Mouse (Mus musculus): ENCODE measurements around the gene Rnf38.

Gene Rnf38

DNA sequence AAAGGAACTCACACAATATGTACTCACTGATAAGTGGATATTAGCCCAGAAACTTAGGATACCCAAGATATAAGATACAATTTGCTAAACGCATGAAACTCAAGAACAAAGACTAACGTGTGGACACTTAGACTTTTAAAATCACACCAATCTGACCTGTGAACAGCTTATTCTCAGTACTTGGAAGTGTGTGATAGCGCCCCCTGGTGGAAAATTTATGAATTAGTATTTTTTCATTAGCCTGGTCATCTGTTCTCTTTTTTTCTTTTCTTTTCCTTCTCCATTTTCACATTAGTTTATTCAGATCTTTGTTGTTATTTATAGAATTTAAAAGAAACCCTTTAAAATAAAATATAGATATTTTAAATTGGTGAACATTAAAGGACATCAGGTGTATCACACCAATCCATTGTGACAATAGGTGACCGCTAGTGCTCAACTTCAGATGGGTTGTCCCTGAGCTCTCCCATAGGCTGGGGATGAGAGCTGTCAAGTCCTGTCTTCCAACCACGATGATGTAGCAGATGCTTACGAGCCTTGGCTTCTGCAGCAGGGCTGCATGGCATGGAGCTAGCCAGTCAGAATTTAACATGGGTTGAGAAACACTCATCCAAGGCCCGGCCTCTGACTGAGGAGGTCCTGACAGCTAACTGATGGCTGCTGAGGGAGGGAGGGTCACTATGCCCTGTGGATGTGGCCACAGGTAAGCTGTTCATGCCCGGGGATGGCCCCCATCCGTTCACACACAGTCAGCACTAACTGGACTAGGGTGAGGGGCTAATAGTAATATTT lies 114.0 kb downstream of the Rnf38 start:
- peak; percentile 72 for DNase-seq (ENCODE audit: low read depth, low spot score)

DNA sequence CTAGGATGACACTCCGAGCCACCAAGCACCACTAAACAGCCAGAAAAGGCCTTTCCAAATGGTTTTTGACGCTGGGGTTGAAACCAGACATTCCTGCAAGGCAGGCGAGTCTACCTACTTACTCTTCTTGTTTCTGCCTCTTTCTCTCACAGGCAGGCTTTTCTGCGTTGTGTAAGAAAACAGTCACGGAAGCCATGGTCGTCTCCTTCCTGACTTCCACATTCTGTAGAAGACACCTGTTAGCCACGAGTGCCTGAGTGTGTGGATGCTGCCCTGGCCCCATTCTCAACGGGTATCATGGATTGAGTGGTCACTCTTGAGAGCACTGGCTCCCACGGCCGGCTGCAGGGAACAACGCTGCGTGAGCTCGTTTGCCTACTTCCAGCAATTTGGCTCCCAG lies 118.5 kb downstream of the Rnf38 start:
- DNase-seq (ENCODE audit: low read depth, low spot score) = no peak

DNA sequence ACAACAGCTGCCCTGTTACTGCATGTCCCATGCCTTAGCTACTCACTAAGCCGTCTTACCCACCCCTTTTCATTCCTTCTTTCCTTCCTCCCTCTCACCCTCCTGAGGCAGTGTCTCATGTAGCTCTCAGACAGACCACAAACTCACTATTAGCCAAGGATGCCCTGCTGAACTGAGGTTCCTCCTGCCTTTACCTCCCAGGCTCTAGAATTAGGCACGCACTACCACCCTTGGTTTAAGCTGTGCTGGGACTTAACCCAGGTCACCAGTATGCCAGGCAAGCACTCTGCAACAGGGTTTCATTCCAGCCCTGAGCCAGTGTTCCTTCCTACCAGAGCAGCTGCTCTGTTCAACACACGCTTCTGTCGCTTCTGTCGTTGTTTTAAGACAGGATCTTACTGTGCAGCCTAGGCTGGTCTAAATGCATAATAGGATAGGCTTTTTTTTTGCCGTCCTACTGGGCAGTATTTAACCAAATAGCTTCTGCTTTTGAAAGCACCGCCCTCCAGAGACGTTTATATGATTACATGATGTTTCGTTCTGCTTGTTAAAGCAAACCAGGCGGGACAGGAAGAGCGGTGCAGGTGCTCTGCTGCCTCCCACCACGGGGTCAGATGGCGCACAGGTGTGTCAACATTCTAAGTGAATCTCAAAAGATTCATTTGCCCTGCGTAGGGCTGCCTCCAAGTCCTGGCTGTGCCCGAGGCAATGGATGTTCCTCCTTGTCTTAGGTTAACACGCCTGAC lies 120.0 kb downstream of the Rnf38 start:
- peak; percentile 85 for DNase-seq (ENCODE audit: low read depth, low spot score)

DNA sequence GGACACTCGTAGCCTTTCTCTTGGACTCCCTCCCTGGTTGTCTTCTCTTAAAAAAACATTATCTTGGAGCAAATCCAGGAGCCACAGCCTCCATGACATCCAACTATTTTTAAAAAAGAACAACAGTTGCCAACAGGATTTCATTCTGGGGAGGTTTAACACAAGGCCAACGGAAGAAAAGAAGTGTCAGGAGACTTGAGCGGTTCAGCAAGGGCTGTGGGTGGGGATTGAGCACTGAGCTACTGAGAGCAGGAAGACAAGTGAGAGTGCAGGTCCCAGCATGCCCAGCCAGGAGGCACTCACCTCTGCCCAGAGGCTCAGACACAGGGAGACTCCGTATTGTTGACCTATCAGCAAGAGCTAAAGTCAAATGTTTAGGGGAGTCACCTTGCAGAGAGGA lies 120.8 kb downstream of the Rnf38 start:
- DNase-seq (ENCODE audit: low read depth, low spot score) = peak; percentile 41

DNA sequence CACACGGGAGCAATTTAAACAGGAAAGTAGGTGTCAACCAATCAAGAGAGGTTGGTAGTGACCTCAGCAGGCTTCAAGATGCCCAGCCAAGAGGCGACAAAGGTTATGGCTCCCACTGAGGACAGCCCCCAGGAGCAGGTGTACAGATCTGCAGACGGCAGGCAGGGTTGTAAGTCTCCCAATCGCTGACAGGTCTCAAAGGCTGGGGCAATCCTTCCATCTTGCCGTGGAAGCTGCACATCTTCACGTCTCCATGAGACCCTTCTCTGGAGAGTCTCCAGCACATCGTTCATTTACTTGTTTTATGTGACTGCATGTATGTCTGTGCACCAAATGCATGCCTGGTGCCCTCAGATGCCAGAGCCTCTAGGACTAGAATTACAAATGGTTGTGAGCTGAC lies 122.8 kb downstream of the Rnf38 start:
- no peak for DNase-seq (ENCODE audit: low read depth, low spot score)

DNA sequence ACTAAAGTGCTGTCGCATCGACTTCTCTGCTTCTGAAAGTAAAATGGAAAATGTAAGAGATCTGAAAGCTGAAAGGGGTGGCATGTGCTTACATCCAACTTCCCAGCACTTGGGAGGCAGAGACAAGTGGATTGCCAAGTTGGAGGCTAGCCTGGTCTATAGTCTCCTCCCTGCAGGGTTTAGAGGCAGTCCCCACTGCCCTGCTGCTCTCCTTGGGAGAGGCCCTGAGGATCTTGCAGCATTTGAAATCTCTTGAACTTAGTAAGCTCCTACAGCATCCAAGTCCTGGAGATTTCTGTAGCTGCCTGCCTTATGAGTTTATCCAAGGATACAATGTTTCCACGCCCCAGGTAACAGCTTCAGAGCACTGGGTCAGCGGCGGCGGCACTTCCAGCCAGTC lies 125.3 kb downstream of the Rnf38 start:
- no peak for DNase-seq (ENCODE audit: low read depth, low spot score)

DNA sequence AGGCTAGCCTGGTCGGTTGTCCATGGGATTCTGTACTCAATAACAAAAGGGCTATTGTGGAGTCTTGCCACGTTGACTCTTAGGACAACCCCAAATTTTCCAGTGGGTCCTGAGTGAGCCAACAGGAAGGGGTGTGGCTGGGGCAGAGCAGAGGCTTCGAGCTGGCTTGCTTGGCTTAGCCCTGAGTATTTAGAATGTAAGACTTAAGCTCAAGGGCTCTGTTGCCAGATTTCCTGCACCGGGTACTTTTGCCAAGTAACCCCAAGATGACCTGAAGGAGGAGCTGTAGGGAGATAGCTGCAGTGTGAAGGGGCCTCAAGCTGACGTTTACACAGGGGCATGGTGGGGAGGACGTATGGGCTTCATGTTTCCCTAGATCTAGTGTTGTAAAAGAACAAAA lies 126.2 kb downstream of the Rnf38 start:
- no peak for DNase-seq (ENCODE audit: low read depth, low spot score)

DNA sequence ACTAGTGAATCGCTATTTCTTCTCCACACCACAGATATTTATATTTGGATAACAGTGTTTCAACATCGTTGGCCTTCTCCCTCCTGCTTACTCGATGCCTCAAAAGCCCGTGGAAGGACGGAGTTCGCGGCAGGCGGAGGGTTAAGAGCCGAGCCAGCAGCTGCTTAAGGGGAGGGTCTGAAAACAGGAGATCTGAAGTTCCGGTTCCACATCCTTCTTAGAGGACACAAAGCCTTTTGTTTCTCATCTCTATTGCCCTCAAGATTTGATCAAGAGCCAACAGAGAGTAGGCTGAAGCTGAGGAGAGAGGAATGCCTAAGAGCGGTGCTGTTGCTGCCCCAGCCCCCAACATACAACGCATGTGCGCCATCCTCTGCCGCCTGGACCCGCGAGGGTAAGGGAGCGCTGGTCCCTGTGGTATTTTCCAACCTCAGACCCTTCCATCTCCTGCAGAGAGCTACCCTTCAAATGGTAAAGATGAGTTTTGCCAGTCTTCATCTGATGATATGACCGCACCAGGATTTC lies 127.2 kb downstream of the Rnf38 start:
- DNase-seq (ENCODE audit: low read depth, low spot score) = peak; percentile 55

DNA sequence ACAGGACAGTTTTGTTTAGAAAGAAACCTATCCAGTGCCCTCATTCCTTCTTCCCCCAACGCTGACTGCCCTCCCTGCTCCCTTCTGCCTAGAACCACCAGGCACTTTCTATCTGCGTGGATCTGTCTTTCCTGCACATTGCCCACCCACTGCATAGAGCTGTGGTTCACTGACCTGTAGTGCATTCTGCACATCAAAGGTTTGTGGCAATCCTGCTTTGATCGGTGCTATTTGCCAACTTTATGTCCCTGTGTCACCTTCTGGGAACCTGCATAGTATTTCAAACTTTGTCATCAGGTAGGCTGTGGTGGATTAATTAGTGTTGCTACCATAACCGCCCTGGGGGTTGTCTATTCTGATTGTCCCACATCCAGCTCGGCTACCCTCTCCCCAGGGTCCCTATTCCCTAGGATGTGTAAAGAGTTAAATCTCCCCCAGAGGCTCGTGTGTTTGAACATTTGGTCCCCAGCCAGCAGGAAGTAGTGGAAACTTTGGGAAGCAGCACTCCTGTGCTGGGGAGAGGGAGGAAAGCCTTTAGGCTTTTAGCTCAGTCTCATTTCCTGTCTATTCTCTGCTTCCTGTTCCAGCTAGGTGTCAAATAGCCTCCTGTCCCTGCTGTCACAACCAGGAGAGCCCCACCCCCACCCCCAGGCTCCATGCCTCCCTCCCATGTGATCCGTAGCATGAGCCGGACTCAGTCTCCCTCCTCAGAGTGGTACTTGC lies 129.2 kb downstream of the Rnf38 start:
- no peak for DNase-seq (ENCODE audit: low read depth, low spot score)

DNA sequence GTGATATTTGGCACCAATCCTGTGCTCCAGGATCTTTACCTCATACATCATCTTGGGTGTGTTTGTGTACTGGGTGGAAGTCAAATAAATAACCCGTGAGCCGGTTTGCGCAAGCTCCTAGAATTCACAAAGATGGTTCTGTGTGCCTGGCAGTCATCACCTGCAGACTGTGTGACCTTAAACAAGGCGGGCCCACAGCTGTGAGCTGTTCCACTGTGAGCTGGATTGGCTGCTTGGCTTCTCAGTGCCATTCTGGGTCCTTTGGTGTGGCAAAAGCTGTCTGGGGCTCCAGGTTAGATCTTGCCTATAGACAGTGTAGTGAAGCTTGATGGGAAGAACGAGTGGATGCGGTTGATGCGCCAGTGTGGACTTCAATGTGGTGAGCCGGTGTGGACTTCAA lies 130.0 kb downstream of the Rnf38 start:
- no peak for DNase-seq (ENCODE audit: low read depth, low spot score)

DNA sequence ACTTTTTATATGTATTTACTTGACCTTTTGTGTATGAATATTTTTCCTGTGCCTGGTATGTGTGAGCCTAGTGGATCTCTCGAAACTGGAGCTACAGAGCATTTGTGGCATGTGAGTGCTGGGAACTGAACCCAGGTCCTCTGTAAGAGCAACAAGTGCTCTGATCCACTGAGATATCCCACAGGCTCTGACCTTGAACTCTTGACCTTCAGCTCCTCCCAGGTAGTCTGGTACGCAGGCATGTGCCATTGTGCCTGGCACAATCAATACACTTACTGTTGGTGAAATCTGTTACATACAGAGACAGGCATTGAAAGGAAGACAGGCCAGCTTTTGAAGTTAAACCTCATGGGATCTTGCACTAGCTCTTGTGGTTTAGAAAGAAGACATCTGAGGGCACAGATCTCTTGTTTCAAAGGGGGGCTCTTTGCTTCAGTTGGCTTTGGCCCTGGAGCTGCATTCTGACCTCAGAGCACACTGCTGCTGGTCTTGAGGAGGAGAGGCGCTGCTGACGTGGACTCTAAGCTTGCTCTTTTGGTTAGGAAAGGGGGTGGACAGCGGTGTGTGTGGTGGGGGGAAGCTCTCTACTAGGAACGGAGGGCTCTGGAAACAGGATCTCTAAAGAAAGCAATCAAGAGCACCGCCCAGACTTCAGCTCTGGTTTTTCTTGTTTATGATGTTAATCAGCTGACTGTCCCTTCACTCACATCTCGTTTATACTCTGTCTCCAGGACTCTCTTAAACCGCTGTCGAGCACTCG lies 135.8 kb downstream of the Rnf38 start:
- DNase-seq (ENCODE audit: low read depth, low spot score) = no peak

DNA sequence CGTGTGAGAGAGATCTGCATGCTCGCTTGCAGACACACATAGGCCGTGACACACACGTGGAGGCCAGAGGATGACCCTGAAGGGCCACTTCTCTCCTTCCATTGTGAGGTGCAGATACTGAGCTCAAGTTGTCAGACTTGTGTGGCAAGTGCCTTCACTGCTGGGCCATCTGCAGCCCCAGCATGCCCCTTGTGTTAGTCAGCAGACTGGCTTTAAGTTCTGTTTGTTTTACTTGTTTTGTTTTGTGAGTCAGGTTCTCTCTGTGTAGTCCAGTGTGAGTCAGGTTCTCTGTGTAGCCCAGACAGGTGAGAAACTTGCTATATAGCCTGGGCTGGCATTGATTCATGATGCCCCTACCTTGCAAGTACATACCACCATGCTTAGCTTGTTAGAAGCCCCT lies 139.1 kb downstream of the Rnf38 start:
- DNase-seq (ENCODE audit: low read depth, low spot score) = no peak

DNA sequence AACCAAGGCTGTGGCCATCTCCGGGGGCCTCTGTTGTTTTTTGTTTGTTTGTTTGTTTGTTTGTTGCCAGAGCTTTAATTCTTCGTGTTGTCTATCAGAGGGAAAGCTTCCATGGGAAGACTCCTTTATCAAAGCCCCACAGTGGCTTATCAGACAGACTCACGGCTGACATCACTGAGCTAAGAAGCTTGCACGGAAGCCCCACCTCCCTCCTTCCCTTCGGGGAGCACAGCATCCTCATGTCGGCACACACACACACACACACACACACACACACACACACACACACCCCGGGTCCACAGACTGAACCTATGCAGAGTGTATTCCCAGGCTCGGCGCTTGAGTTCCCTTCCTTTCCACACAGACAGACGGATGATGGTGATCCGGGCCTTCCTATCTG lies 141.2 kb downstream of the Rnf38 start:
- no peak for DNase-seq (ENCODE audit: low read depth, low spot score)

DNA sequence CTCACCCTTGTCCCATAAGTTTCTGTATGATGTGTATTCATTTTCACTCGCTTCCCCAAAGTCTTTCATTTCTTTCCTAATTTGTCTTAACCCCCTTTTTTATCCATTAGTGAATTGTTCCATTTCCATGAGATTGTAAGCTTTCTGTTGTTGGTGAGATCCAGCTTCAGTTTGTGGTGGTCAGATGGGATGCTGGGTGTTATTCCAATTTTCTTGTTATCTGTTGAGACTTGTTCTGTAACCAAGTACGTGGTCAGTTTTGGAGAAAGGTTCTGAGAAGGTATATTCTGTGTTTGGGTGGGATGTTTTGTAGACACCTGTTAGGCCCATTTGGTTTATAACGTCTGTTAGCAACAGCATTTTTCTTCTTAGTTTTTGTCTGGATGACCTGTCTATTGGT lies 148.0 kb downstream of the Rnf38 start:
- no peak for DNase-seq (ENCODE audit: low read depth, low spot score)

DNA sequence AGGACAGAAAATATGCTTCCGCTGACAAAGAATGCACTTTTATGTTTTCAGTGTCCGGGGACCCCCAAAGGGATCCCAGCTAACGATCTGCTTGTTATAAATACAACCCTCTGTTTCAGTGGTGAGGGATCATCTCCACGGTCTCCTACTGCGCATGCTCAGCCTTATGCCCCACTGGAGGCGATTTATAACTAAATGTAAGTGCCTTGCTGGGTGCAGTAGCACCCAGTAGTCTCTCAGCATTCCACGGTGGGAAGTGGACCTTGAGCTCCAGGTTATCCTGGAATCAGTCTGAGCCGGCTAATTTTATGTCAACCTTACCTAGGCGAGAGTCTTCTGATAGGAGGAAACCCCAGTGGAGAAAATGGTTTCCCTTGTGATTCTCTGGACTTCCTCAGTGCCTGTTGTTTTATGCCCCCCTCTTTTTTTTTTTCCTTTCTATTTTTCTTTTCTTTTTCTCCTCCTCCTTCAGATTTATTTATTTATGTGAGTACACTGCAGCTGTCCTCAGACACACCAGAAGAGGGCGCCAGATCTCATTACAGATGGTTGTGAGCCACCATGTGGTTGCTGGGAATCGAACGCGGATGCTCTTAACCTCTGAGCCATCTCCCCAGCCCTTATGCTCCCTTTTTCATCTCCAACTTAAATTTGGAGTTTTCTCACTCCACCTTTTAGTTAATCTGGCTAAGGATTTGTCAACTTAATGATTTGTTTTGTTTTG lies 148.8 kb downstream of the Rnf38 start:
- DNase-seq (ENCODE audit: low read depth, low spot score) = no peak

DNA sequence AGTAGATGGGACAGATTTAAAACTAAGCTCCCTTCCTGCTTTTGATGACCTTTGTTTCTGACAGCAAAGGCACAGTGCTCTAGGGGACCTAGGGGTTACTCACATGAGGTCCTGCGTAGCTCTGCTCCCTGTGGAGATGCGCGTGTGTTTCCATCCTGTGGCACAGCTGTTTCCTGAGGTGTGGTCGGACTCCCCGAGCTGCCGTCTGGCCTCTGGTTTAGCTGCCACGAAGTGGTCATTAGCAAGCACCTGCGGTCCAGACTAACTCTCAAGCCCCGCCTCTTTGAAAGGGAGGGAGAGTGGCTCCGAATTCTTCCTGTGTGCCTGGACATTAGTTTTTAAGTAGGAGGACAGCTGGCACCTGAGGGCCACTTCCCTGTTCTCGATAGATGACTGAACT lies 149.6 kb downstream of the Rnf38 start, which contains the start of gene Gne:
Gene Gne, minus strand, starts transcription at position 233 of the 400 bp plus-strand sequence.
- peak; percentile 25 for DNase-seq (ENCODE audit: low read depth, low spot score)

DNA sequence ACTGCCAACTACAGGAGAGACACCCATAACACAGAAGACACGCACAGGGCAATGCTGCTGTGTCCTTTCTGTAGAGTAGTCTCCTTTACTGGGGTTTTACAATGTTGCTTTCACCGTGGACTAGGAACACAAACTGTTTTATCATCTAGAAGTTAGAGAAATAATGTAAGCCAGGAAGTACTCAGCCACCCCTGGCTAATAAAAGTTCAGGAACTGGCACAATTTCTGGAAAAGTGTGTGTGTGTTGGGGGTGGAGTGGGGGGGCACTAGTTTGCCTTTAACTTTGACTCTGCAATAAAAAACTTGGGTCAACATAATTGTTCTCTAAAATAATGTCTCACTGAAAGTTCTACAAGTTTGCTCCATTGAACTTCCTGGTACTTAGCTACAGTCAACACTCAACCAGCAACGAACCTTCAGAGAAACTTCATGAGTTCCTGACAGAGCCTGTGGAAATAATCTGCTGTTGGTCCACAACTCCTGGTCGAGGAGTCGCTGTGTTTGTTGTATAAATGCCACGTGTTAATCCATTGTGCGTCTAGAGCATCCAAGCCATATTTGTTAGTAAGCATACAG lies 155.1 kb downstream of the Rnf38 start:
- DNase-seq (ENCODE audit: low read depth, low spot score) = no peak

Data from A20 (cell line).